Mouse (Mus musculus): ENCODE data around the gene Prkcd.

- TF ChIP-seq CTCF (IDR thresholded peaks at IDR 0.05; ENCODE audit: low read depth, low read length) = no peak
- peak; percentile 93 for TF ChIP-seq POLR2A (IDR thresholded peaks at IDR 0.05; ENCODE audit: borderline replicate concordance, low read depth, low read length)
These were observed 76.8 kb downstream of the Prkcd start for GRCm38 (mm10) chr14:30548965-30549776.
